Mouse (Mus musculus) kidney, adult 9 months (tissue): Measurements from ENCODE around the gene BC048562.

Experiments used
- DNase-seq: peaks from one replicate; pipeline ENCODE4 v3.0.0; 2022

The BC048562 gene

DNA sequence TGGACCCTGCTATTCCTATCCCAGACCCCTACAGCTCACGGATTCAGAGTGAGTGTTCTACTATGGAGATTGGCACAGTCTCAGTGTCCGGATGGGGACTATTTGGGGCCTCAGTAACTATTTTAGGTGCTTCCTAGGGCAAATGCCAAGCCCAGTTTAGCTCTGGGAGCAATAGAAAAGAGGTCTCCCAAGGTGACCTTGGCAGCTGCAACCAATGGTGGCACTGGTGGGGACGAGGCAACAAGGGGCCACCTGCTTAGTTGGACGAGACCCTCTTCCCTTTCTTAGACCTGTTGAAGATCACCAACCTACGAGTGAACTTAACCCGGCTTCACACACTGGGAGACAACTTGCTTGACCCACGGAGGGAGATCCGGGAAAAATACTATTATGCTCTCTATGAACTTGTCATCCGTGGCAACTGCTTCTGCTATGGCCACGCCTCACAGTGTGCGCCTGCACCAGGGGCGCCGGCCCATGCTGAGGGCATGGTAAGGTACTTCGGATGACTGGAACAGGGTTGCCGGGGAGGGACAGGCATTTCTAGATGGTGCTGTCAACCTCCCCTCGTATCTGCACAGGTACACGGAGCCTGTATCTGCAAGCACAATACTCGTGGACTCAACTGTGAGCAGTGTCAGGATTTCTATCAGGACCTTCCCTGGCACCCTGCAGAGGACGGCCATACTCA is 45.4 kb downstream of the BC048562 start:
- DNase-seq, result no peak

DNA sequence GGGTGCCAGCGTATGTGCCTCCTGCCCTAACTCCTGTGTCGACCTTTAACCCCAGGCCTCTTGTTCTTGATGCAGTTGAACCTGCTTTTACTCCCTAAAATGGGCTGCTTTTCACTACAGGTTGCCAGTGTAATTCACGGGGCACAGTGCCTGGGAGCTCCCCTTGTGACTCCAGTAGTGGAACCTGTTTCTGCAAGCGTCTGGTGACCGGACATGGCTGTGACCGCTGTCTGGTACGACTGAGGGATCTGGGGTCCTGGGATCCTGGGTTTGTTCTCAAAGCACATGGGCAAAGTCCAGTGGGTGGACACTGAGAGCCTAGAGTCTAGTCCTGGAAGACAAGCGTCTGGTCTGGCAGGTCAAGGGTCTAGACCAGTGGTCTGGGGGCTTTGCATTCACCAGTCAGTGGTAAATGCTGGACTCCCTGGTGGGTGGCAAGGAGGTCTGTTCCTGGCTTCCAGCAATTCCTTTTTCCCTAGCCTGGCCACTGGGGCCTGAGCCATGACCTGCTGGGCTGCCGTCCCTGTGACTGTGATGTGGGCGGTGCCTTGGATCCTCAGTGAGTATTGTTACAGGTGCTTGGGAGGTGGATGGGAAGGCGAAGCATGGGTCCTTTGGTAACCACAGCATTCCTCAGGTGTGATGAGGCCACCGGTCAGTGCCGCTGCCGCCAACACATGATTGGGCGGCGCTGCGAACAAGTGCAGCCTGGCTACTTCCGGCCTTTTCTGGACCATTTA is 46.9 kb downstream of the BC048562 start:
- no peak for DNase-seq

- DNase-seq, result no peak
These were observed 47.7 kb downstream of the BC048562 start for GRCm38 (mm10) chr9:108484021-108484420.

DNA sequence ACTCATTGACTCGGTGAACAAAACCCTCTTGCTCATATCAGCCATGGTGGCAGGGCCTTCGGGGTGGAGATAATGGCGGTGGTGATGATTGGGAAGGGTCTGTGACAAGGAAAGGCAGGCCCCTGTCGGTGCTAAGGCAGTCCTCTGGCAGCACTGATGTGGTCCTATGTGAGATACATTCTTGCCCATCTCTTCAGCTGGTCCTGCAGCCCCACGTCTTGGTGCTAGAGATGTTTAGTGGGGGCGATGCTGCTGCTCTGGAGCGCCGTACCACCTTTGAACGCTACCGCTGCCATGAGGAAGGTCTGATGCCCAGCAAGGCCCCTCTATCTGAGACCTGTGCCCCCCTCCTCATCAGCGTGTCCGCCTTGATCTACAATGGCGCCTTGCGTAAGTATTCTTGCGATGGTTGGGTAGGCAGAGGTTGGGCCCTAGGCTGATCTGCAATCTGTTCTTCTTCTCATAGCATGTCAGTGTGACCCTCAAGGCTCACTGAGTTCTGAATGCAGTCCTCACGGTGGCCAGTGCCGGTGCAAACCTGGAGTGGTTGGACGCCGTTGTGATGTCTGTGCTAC is 49.1 kb downstream of the BC048562 start:
- no peak for DNase-seq

DNA sequence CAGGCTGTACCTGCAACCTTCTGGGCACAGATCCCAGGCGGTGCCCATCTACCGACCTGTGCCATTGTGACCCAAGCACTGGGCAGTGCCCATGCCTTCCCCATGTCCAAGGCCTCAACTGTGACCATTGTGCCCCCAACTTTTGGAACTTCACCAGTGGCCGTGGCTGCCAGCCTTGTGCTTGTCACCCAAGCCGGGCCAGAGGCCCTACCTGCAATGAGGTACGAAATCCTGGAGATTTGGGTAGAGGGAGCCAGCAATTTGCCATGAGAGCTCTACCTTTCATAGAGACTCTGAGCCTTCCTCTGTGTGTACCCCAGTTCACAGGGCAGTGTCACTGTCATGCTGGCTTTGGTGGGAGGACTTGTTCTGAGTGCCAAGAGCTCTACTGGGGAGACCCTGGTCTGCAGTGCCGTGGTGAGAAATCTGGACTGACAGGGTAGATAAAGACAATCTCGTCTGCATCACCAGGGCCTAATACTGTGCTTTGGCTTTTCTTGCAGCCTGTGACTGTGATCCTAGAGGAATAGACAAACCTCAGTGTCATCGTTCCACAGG is 50.8 kb downstream of the BC048562 start:
- no peak for DNase-seq

DNA sequence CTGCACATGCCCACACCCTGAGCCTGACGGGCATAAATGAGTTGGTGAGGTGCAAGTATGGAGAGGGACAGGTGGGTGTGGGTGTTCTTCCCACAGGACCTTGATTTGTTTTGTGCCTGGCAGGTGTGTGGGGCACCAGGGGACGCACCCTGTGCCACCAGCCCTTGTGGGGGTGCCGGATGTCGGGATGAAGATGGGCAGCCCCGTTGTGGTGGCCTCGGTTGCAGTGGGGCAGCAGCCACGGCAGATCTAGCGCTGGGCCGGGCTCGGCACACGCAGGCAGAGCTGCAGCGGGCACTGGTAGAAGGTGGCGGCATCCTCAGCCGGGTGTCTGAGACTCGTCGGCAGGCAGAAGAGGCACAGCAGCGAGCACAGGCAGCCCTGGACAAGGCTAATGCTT is 52.1 kb downstream of the BC048562 start:
- DNase-seq, result no peak

- DNase-seq, result no peak
These were observed 52.9 kb downstream of the BC048562 start for GRCm38 (mm10) chr9:108489215-108489614.

GRCm38 (mm10) chr9:108489702-108490558 is 53.6 kb downstream of the BC048562 start:
- peak; percentile 25 for DNase-seq

DNA sequence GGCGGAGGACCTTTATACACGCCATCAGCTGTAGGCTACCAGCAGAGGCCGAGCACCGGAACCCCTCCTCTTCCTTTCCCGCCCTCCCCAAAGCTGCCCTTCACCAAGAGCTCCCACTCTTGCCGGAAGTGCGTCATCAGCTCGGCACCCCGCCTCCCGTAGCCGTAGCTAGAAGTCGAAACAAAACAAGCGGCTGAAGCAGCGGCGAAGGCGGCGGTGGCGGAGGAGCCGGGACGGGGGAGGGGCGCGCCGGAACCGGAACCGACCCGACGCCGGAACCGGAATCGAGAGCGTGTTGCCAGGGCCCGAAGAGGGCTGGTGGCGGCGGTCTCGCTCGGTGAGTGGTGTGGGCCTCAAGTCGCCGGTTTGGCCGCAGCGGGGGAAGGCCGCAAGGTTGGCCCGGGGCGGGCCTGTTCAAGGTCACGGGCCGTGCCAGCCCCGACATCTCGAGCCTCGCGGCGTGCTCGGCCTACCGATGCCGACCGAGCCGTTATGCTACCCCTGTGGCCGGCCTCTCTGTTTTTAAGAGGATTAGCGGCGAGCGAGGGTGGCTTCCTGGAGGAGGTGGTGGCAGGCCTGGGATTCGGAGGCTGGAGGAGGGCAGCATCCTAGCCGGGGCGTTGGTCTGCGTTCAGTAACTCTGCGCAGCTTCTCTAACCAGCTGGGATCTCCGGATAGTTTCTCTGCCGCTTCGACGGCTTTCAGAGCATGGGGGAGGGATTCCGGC is 54.4 kb downstream of the BC048562 start, which contains the start of gene Usp19:
Usp19 (plus strand) TSS at position 44 of the 727 bp plus-strand sequence.
- peak; percentile 98 for DNase-seq

- no peak for DNase-seq
These were observed 55.0 kb downstream of the BC048562 start for GRCm38 (mm10) chr9:108491286-108491580.

GRCm38 (mm10) chr9:108492043-108492750 is 55.9 kb downstream of the BC048562 start:
- peak; percentile 33 for DNase-seq

DNA sequence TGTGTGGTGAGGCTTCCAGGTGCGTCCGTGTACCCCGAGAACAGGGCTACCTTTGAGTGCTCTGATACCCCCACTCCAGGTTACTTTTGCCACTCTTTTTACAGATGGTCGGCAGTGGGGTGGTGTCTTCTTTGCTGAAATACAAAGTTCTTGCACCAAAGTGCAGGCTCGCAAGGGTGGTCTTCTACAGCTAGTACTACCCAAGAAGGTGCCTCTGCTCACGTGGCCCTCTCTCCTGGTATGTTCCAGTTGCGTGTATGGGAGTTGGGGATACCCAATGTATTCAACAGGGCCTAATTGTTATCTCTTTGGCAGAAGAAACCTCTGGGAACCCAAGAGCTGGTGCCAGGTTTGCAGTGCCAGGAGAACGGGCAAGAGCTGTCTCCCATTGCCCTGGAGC is 57.0 kb downstream of the BC048562 start:
- DNase-seq, result no peak

DNA sequence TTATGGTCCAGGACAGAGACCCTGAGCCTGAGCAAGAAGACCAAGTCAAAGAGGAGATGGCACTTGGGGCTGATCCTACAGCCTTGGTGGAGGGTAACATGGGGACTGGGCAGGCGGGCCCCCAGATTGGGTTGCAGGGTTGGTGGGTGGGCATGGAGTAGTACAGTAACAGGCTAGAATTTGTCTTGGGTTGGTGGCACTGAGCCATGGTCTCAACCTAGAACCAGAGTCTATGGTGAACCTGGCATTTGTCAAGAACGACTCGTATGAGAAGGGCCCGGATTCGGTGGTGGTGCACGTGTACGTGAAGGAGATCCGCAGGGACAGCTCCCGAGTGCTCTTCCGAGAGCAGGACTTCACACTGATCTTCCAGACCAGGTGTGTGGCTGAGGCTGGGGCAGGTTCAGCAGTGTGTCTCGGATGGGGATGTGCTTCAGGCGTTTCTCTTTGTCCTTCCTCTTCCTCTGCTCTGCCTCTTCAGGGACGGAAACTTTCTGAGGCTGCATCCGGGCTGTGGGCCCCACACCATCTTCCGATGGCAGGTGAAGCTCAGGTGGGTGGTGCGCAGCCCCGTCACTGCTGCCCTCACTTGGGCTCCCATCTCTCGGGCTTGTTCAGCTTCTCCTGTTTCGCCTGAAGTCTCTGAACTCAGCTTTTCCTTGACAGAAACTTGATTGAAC is 58.0 kb downstream of the BC048562 start:
- no peak for DNase-seq

DNA sequence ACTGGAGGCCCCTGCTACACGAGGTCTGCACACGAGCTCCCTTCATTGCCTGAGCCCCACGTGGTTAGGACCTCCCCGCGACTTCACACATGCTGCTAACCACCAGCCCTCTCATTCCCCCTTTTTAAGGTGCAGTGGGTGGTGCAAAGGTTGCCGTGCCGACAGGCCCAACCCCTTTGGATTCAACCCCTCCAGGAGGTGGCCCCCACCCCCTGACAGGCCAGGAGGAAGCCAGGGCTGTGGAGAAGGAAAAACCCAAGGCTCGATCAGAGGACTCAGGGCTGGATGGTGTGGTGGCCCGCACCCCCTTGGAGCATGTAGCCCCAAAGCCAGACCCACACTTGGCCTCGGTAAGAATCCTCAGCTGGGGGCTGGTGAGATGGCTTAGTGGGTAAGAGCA is 58.6 kb downstream of the BC048562 start:
- DNase-seq, result no peak
